Mouse (Mus musculus): ENCODE results near the gene Bscl2. TPM values are rescaled to one million over a fixed set of nuclear protein-coding genes. Genes with fewer than 3 reads are reported as not detected.
A peak's percentile ranks its signal among the peaks of the same experiment; 100 is the strongest.
"Not testable (repeated sequence)": the region's sequence is repeated elsewhere in the genome, so short reads cannot be mapped to it uniquely, and the experiment has no call there.

The Bscl2 gene
- total RNA-seq, 4 experiments from 2014 or later: 14.7 to 23.9 (median 20.0) TPM

GRCm38 (mm10) chr19:8830664-8831063 is 6.6 kb upstream of the Bscl2 start:
- no peak for DNase-seq (ENCODE audit: low spot score in 2 of 2)

- no peak for DNase-seq (ENCODE audit: low spot score in 2 of 2)
These were observed 6.0 kb upstream of the Bscl2 start for GRCm38 (mm10) chr19:8831262-8831661.

DNA sequence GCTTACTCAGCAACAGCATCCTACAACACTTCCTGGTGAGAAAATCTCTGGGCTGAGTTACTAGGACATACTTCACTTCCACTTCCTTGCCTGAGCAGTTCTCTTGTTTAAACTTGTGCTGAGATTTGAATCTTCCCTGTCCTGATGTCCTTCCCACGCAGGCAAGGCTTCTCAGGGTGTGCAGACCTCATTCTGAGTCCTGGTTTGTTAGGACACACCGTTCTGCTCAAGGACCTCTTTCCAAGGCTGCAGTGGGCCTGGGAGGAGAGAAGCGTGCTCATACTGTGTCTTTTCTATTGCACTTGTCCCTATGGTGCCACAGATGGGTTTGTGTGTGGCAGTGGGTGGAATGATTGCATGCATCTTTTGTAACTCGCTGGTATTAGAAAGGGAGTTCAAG is 4.3 kb upstream of the Bscl2 start:
- no peak for DNase-seq (ENCODE audit: low spot score in 2 of 2)

DNA sequence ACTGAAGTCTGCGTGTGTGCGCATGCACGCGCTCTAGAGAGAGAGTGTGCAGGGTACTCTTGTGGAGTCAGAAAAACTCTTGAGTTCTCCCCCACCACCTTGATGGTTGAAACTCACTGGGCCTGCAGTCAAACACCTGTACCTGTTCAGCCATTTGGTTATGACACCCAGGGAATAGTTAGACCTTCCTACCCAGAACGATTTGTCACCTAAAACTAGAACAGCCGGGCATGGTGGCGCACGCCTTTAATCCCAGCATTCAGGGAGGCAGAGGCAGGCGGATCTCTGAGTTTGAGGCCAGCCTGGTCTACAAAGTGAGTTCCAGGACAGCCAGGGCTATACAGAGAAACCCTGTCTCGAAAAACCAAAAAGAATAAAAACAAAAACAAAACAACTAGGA is 940 bp upstream of the Bscl2 start:
- DNase-seq (ENCODE audit: low spot score in 2 of 2): not testable (repeated sequence)

- no peak for DNase-seq (ENCODE audit: low spot score in 2 of 2)
These were observed 919 bp downstream of the Bscl2 start for GRCm38 (mm10) chr19:8838041-8838730.

DNA sequence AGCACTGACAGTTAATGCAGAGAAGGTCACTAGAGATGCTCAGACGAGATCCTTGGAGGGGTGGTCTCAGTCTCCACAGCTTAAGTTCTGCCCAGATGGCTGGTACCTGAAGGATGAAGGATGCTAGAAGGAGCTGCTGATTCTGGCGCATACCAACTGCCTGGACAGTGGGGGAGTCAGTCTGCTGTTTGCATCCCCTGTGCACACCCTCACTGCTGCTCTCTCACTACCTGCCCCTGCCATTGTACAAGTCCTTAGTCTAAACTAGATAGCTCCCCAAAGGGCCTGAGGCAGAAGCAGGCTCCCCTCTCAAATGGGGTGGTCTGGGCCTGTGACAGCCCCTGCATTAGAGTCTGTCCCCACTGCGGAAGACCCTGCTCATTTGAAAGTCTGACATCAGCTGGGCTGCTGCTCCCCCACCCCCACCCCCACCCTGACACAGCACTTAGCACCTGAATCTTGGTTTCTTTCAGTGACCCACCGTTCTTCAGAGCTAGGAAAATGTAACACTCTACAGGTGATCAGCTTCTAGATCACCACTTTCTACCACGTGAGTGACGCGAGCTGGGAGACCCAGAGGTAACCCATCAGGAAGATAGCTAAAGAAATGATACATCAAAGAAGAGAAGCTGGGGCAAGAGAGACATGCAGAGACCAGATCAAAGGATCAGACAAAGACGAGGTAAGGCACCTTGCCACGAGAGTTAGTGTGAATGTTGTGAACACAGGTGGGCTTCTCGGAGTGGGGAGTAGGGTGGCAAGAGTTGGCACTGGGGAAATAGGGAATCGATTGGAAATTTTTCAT is 2.0 kb downstream of the Bscl2 start, which contains the start of gene Gng3:
Gene Gng3 (minus strand): TSS at position 92 of the 805 bp plus-strand sequence.
- DNase-seq (ENCODE audit: low spot score in 2 of 2): no peak

DNA sequence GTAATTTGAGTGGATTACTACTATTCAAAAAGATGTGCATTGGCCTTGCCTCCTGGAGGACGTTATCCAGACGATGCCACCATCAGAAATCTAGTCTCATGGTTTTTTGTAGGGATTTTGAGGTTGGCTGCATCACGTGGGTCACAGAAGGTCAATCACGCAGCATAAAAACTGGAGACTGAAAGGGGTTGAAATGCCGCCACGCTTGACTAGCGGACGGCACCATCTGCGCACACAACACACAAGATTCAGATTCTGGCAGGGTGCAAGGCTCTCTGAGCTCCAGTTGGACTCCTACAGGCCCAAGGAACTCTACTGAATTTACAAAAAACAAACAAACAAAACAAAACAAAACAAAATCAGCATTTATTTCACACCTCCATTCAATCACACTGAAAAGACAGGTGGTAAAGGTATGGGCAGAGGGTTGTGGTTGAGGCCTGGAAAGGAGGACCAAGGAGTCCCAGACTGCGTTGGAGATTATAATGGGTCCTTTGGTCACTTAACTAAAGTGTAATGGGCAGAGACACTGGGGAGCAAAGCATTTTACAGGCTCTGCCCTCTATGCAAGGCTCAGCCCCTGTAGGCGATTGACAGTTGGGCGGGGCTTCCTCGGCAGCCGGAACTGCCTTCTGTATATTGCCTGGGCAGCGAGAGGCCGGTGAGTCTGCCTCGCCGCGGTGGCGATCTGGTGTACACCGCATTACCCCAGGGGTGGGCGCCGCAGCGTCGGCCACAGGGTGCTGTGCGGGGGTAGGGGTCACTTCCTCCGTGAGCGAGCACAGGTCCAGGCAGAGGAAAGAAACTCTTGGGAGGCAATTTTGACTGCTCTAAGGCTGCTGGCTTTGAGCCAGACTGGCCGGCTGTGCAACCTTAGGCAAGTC is 2.9 kb downstream of the Bscl2 start:
- peak in 1 of 2 experiments; percentile 48 for DNase-seq (ENCODE audit: low spot score in 2 of 2)

GRCm38 (mm10) chr19:8841012-8841411 is 3.7 kb downstream of the Bscl2 start:
- no peak for DNase-seq (ENCODE audit: low spot score in 2 of 2)

- no peak for DNase-seq (ENCODE audit: low spot score in 2 of 2)
These were observed 5.7 kb downstream of the Bscl2 start for GRCm38 (mm10) chr19:8842961-8843360.

- peak; percentile 59 to 61 for DNase-seq (ENCODE audit: low spot score in 2 of 2)
These were observed 7.3 kb downstream of the Bscl2 start for GRCm38 (mm10) chr19:8844371-8845129.

DNA sequence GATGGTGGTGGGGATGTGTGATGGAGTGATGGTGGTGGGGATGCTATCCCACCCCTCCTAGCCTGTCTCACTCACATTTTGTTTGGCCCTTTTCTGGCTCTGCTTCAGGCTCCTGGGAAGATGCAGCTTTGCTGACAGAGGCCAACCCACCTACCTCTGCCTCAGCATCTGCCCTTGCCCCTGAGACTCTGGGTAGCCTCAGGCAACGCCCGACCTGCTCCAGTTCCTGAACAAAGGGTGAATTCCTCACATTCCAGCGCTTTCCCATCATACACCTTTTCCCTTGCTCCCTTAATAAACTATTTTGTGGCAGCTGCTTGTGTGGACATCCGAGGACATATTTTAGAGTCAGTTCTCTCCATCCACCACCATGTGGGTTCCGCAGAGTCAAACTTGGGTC is 11.1 kb downstream of the Bscl2 start:
- DNase-seq (ENCODE audit: low spot score in 2 of 2): no peak

DNA sequence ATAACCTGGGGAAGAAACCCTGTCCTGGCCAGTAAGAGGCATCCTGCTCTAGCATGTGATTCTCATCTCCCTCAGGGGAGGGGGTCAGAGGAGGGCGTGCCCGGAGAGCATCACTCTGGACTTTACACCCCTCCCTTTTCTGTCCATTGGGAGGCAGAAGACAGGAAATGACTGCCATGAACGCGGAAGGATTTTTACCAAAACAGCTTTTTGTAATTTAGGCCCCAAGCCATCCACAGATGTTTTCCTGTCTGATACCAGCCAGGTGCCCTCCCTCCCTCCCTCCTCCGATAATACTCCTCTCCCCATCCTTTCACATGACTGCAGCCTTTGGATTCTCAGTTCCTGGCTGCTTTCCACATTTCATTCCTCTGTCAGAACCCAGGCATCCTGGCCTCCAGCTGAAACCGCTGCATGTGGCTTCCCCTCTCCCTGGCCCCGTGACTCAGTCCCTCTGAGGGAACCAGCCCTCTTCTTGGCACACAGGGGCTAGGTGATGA is 13.2 kb downstream of the Bscl2 start, which contains the start of gene Lrrn4cl:
Gene Lrrn4cl (plus strand): TSS at position 367 of the 500 bp plus-strand sequence.
- peak; percentile 58 to 73 for DNase-seq (ENCODE audit: low spot score in 2 of 2)

- no peak for DNase-seq (ENCODE audit: low spot score in 2 of 2)
These were observed 14.4 kb downstream of the Bscl2 start for GRCm38 (mm10) chr19:8851639-8852038.

GRCm38 (mm10) chr19:8852236-8852928 is 15.1 kb downstream of the Bscl2 start:
- peak; percentile 67 to 68 for DNase-seq (ENCODE audit: low spot score in 2 of 2)

- DNase-seq (ENCODE audit: low spot score in 2 of 2): no peak
These were observed 15.8 kb downstream of the Bscl2 start for GRCm38 (mm10) chr19:8853117-8853516.

GRCm38 (mm10) chr19:8857689-8858088 is 20.4 kb downstream of the Bscl2 start:
- DNase-seq (ENCODE audit: low spot score in 2 of 2): no peak

DNA sequence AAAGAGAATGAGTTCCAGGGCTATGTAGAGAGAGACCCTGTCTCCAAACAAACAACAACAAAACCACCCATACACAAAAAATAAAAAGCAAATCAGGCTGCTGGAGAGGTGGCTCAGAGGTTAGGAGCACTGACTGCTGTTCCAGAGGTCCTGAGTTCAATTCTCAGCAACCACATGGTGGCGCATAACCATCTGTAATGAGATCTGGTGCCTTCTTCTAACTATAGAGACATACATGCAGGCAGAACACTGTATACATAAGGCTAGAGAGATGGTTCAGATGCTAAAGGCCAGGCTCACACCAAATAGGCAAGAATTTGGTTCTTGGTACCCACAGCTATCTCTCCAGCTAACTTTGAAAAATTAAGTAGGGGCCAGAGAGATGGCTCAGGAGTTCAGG is 21.8 kb downstream of the Bscl2 start:
- no peak for DNase-seq (ENCODE audit: low spot score in 2 of 2)

DNA sequence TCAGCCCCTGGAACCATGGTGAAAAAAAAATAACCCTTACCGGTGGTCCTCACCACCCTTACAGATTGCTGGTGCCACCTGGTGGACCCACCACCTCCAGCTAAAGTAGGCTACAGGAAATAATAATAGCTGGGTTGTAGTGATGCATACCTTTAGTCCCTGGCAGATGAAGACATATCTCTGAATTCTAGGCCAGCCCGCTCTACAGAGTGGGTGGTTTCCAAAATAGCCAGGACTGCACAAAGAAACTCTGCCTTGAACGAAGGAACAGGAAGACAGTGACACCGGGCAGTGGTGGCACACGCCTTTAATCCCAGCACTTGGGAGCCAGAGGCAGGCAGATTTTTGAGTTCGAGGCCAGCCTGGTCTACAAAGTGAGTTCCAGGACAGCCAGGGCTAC is 27.0 kb downstream of the Bscl2 start:
- DNase-seq (ENCODE audit: low spot score in 2 of 2): no peak

DNA sequence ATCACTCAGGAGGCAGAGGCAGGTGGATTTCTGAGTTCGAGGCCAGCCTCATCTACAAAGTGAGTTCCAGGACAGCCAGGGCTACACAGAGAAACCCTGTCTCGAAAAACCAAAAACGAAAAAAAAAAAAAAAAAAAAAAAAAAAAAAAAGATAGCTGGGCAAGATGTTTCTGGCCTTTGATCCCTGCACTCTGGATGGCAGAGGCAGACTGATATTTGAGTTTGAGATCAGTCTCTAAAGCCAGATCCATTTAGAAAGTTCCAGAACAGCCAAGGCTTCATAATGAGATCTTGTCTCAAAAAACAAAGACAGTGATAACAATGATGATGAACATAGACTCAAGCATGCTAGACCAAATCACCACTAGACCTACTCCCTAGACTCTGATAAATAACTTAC is 33.1 kb downstream of the Bscl2 start:
- DNase-seq (ENCODE audit: low spot score in 2 of 2): not testable (repeated sequence)

DNA sequence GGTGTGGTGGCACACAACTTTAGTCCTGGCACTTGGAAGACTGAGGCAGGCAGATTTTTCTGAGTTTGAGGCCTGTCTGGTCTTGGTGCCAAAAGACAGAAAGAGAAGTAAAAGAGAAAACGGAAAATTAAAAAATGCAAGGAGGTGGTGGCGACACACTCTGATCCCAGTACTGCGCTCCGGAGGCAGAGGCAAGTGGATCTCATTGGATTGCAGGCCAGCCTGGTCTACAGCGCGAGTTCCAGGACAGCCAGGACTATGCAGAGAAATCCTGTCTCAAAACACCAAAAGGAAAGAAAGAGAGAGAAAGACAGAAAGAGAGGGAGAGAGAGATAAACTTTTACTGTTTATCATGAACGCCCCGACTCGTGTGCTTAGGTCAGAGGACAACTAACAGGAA is 33.6 kb downstream of the Bscl2 start:
- DNase-seq (ENCODE audit: low spot score in 2 of 2): no peak
